Mouse (Mus musculus) liver, embryonic 14.5 days (tissue): Measurements from ENCODE around the gene Gm27021.

Experiments
- CTCF ChIP-seq: IDR thresholded peaks from 2 replicates; pipeline ENCODE4 v1.5.1; 2016; ENCODE audit warnings: antibody characterized with exemption, low read depth, control low read depth
- EP300 ChIP-seq: IDR thresholded peaks from 2 replicates; pipeline ENCODE4 v1.6.1; 2016; ENCODE audit warnings: antibody characterized with exemption, low read depth

DNA sequence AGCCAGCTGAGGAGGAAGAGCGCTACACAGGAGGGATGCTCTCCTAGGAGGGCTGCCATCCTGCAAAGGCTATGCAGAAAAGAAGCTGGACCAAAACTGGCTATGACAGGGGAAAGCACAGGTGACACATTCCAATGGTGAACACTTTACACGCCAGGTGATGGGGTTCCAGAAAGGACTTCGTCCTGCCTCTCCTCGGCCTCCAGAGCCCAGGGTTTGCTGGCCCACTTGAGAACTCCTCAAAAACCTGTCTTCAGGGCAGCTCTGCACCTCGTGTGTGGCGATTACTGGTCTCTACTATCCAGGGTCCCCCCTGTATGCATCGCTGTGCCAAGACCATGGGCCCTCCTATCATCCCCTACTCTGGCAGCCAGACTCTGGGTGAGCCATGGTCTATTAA, 20.6 kb upstream of the Gm27021 start:
- no peak for TF ChIP-seq CTCF
- no peak for TF ChIP-seq EP300
